Mouse (Mus musculus): ENCODE data around the gene Actr10.

DNA sequence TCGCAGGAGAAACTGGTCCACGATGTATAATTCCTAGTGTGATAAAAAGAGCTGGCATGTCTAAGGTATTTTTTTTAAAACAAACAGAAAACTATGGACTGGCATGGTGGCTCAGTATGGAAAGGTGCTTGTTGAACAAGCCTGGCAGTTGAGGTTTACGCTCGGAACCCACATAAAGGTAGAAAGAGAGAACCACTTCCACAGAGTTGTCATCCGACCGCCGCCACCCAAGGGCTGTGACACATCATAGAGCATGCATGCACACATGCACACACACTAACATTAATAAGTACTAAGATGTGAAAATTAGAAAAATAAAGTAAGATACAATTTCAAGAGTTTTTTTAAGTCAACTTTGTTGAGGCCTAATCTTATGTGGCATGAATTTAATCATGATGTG, 3.1 kb downstream of the Actr10 start:
- no peak for TF ChIP-seq CTCF (conservative IDR thresholded peaks at IDR 0.05 in 1 of 2, IDR thresholded peaks at IDR 0.05 in 1 of 2; ENCODE audit: low read depth in 2 of 2, low read length in 2 of 2)
- no peak for TF ChIP-seq ETS1 (conservative IDR thresholded peaks at IDR 0.05; ENCODE audit: low read depth, low read length)
- no peak for TF ChIP-seq POLR2A (IDR thresholded peaks at IDR 0.05; ENCODE audit: low read depth, low read length)
- no peak for TF ChIP-seq HCFC1 (IDR thresholded peaks at IDR 0.05; ENCODE audit: low read depth, low read length)
- TF ChIP-seq MEF2A (IDR thresholded peaks at IDR 0.05; ENCODE audit: borderline replicate concordance, low read depth, low read length), result no peak
- TF ChIP-seq SIN3A (IDR thresholded peaks at IDR 0.05; ENCODE audit: low read length), result no peak
- TF ChIP-seq MAX (IDR thresholded peaks at IDR 0.05; ENCODE audit: low read length), result no peak
- TF ChIP-seq CHD2 (IDR thresholded peaks at IDR 0.05; ENCODE audit: low read length), result no peak
- no peak for TF ChIP-seq POLR2AphosphoS2 (IDR thresholded peaks at IDR 0.05; ENCODE audit: low read depth, low read length)
- no peak for TF ChIP-seq UBTF (IDR thresholded peaks at IDR 0.05; ENCODE audit: low read depth, low read length)
- TF ChIP-seq MAFK (IDR thresholded peaks at IDR 0.05; ENCODE audit: insufficient replicate concordance, low read length), result no peak
- no peak for TF ChIP-seq TCF12 (IDR thresholded peaks at IDR 0.05; ENCODE audit: low read depth, low read length)
